Mouse (Mus musculus) testis, adult 2 months (tissue): Measurements from ENCODE around the gene Erich2.

ENCODE experiments used
- CTCF ChIP-seq: fragments of 200-500 bp; IDR thresholded peaks from 2 replicates; pipeline ENCODE4 v1.5.1; 2012; ENCODE audit warnings: low read depth, mild to moderate bottlenecking, inconsistent platforms, low read length, moderate library complexity; ENCODE audit not compliant: control insufficient read depth, insufficient read depth, insufficient replicate concordance
- POLR2A ChIP-seq: fragments of 200-500 bp; IDR thresholded peaks from 2 replicates; pipeline ENCODE4 v1.6.1; 2012; ENCODE audit warnings: low read depth, mild to moderate bottlenecking, inconsistent platforms, low read length, moderate library complexity; ENCODE audit not compliant: control insufficient read depth

DNA sequence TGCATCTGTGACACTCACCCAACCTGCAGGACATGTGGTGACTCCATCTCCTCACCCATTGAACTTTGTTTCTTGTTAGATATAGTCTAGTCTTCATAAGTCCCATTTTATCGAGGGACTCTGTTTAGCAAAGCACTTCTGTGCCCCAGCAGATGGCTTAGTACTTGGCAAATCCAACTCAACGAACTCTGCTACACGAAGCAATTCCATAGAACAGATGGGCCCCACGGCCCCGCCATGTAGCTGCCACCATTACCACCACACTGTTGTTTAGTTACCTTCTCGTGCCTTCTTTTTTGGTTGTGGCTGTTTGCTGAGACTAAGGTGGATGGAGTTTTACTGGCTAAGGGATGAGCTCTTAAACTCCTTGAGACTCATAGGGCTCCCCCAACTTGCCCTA, 79.6 kb downstream of the Erich2 start:
- TF ChIP-seq POLR2A (no peak), CTCF (no peak)
